Mouse (Mus musculus) CH12.LX (cell line): ENCODE measurements around the gene Acot2. TPM values are rescaled to one million over a fixed set of nuclear protein-coding genes. Genes with fewer than 3 reads are reported as not detected.

Experiments used
- DNase-seq: peaks from one replicate; pipeline ENCODE4 v3.0.0-alpha.2; 2013; ENCODE audit errors: extremely low read depth
- H3K27ac ChIP-seq: 2 replicates; pipeline ENCODE4 v1.5.1; 2012; ENCODE audit warnings: low read depth, mild to moderate bottlenecking, control low read depth, moderate library complexity; ENCODE audit not compliant: insufficient read depth
- H3K27me3 ChIP-seq: replicated peaks from 2 replicates; pipeline ENCODE3; 2012; ENCODE audit warnings: inconsistent platforms
- H3K36me3 ChIP-seq, 2 experiments: replicated peaks in 1 of 2; 2 replicates each; pipeline versions ENCODE3 to v1.6.1; 2012; ENCODE audit warnings: inconsistent platforms in 1 of 2, low read length in 1 of 2, mild to moderate bottlenecking in 1 of 2, mixed read lengths in 1 of 2, moderate library complexity in 1 of 2; ENCODE audit not compliant: control insufficient read depth in 1 of 2, insufficient read depth in 1 of 2
- H3K4me1 ChIP-seq, 2 experiments: 2 replicates each; pipeline ENCODE4 v1.6.1; 2012; ENCODE audit warnings: inconsistent platforms in 1 of 2, moderate library complexity in 1 of 2; ENCODE audit not compliant: insufficient read depth in 2 of 2, control insufficient read depth in 1 of 2
- H3K4me2 ChIP-seq: 2 replicates; pipeline ENCODE4 v1.6.1; 2012; ENCODE audit warnings: low read depth, mild to moderate bottlenecking, control low read depth; ENCODE audit not compliant: poor library complexity, insufficient read depth, severe bottlenecking
- H3K4me3 ChIP-seq, 3 experiments: fragments of 150-350 bp in 1 of 3; sonication (generic) in 1 of 3; replicated peaks in 1 of 3; 2 replicates each; pipeline versions ENCODE3 to v1.5.1; 2011 to 2012; ENCODE audit warnings: low read depth in 2 of 3, low read length in 2 of 3, mild to moderate bottlenecking in 2 of 3, moderate library complexity in 2 of 3, control low read depth in 1 of 3, improper control_type of control experiment in 1 of 3, inconsistent platforms in 1 of 3, mixed read lengths in 1 of 3; ENCODE audit not compliant: poor library complexity in 1 of 3
- H3K79me2 ChIP-seq: replicated peaks from 2 replicates; pipeline ENCODE4 v1.6.1; 2012; ENCODE audit warnings: mild to moderate bottlenecking, moderate library complexity; ENCODE audit not compliant: control insufficient read depth, poor library complexity, insufficient read depth, severe bottlenecking; ENCODE audit errors: extremely low read depth
- H3K9ac ChIP-seq: 2 replicates; pipeline ENCODE4 v1.6.1; 2012; ENCODE audit warnings: low read depth, mild to moderate bottlenecking, control low read depth, moderate library complexity; ENCODE audit not compliant: insufficient read depth
- H3K9me3 ChIP-seq: replicated peaks from 2 replicates; pipeline ENCODE3; 2012; ENCODE audit warnings: low read length, inconsistent platforms, mixed read lengths
- CHD2 ChIP-seq: IDR thresholded peaks from 2 replicates; pipeline ENCODE4 v1.6.1; 2011; ENCODE audit warnings: low read length, improper control_type of control experiment
- EP300 ChIP-seq: IDR thresholded peaks from 2 replicates; pipeline ENCODE4 v1.6.1; 2011; ENCODE audit warnings: low read length, improper control_type of control experiment
- GABPA ChIP-seq: IDR thresholded peaks from 2 replicates; pipeline ENCODE4 v1.6.1; 2012; ENCODE audit warnings: low read depth, low read length, improper control_type of control experiment, inconsistent platforms; ENCODE audit not compliant: insufficient replicate concordance
- HCFC1 ChIP-seq: IDR thresholded peaks from 2 replicates; pipeline ENCODE4 v1.6.1; 2012; ENCODE audit warnings: low read depth, mild to moderate bottlenecking, inconsistent platforms, low read length, improper control_type of control experiment
- IRF4 ChIP-seq: IDR thresholded peaks from 2 replicates; pipeline ENCODE4 v1.6.1; 2014; ENCODE audit warnings: low read depth, mild to moderate bottlenecking, inconsistent platforms, low read length, improper control_type of control experiment
- JUN ChIP-seq: IDR thresholded peaks from 2 replicates; pipeline ENCODE4 v1.6.1; 2011; ENCODE audit warnings: low read depth, mild to moderate bottlenecking, low read length, improper control_type of control experiment, moderate library complexity; ENCODE audit not compliant: insufficient read depth
- JUND ChIP-seq: conservative IDR thresholded peaks from 2 replicates; pipeline ENCODE4 v1.6.1; 2011; ENCODE audit warnings: low read depth, low read length, improper control_type of control experiment
- KAT2A ChIP-seq: IDR thresholded peaks from 2 replicates; pipeline ENCODE4 v1.6.1; 2012; ENCODE audit warnings: low read length, improper control_type of control experiment, inconsistent platforms; ENCODE audit not compliant: insufficient replicate concordance
- MAX ChIP-seq: IDR thresholded peaks from 2 replicates; pipeline ENCODE4 v1.6.1; 2011; ENCODE audit warnings: low read length, improper control_type of control experiment
- MEF2A ChIP-seq: IDR thresholded peaks from 2 replicates; pipeline ENCODE4 v1.6.1; 2014; ENCODE audit warnings: low read depth, mild to moderate bottlenecking, inconsistent platforms, low read length, improper control_type of control experiment, borderline replicate concordance
- MXI1 ChIP-seq: IDR thresholded peaks from 2 replicates; pipeline ENCODE4 v1.6.1; 2011; ENCODE audit warnings: mild to moderate bottlenecking, low read depth, low read length, improper control_type of control experiment
- MYC ChIP-seq: IDR thresholded peaks from 2 replicates; pipeline ENCODE4 v1.6.1; 2011; ENCODE audit warnings: low read depth, mild to moderate bottlenecking, improper control_type of control experiment, low read length
- NELFE ChIP-seq: IDR thresholded peaks from 2 replicates; pipeline ENCODE4 v1.6.1; 2011; ENCODE audit warnings: low read depth, low read length, improper control_type of control experiment
- NRF1 ChIP-seq: IDR thresholded peaks from 2 replicates; pipeline ENCODE4 v1.6.1; 2014; ENCODE audit warnings: low read depth, mild to moderate bottlenecking, inconsistent platforms, low read length, improper control_type of control experiment, moderate library complexity
- PAX5 ChIP-seq: IDR thresholded peaks from 2 replicates; pipeline ENCODE4 v1.6.1; 2012; ENCODE audit warnings: low read length, inconsistent platforms, mixed read lengths
- POLR2A ChIP-seq: IDR thresholded peaks from 2 replicates; pipeline ENCODE4 v1.6.1; 2011; ENCODE audit warnings: low read depth, mild to moderate bottlenecking, improper control_type of control experiment, low read length
- POLR2AphosphoS2 ChIP-seq: IDR thresholded peaks from 2 replicates; pipeline ENCODE4 v1.6.1; 2011; ENCODE audit warnings: low read depth, low read length, improper control_type of control experiment
- RAD21 ChIP-seq: IDR thresholded peaks from 2 replicates; pipeline ENCODE4 v1.6.1; 2011; ENCODE audit warnings: low read depth, mild to moderate bottlenecking, low read length, improper control_type of control experiment, moderate library complexity
- SIN3A ChIP-seq: IDR thresholded peaks from 2 replicates; pipeline ENCODE4 v1.6.1; 2012; ENCODE audit warnings: low read length, improper control_type of control experiment, inconsistent platforms
- TBP ChIP-seq: conservative IDR thresholded peaks from 2 replicates; pipeline ENCODE4 v1.6.1; 2011; ENCODE audit warnings: low read depth, low read length, improper control_type of control experiment
- UBTF ChIP-seq: IDR thresholded peaks from 2 replicates; pipeline ENCODE4 v1.6.1; 2012; ENCODE audit warnings: low read depth, mild to moderate bottlenecking, inconsistent platforms, low read length, improper control_type of control experiment, moderate library complexity
- USF2 ChIP-seq: conservative IDR thresholded peaks from 2 replicates; pipeline ENCODE4 v1.6.1; 2011; ENCODE audit warnings: low read depth, low read length, improper control_type of control experiment
- ZNF384 ChIP-seq: IDR thresholded peaks from 2 replicates; pipeline ENCODE4 v1.6.1; 2012; ENCODE audit warnings: low read depth, low read length, improper control_type of control experiment, inconsistent platforms
- dilution Hi-C: fragments of 300-500 bp; cut with MboI; formaldehyde crosslinking; loops from 2 replicates; pipeline ENCODE4 v1.14.3; 2020; ENCODE audit warnings: low sequenced_read_pairs; ENCODE audit not compliant: extremely low pct_unique_long_range_greater_than_20kb, extremely low pct_ligation_motif_present
- in situ Hi-C: fragments of 300-500 bp; cut with MboI; formaldehyde crosslinking; loops from 3 replicates; pipeline ENCODE4 v1.14.3; 2019; ENCODE audit warnings: low sequenced_read_pairs, low pct_ligation_motif_present, low pct_unique_long_range_greater_than_20kb, mixed read lengths
- polyA plus RNA-seq: library from polyadenylated mRNA; unstranded; fragments of >175 nt; gene quantifications from 2 replicates; pipeline ENCODE4 v1.2.1, GENCODE M21; 2012; ENCODE audit warnings: low read depth; ENCODE audit not compliant: insufficient read length
- total RNA-seq, 2 experiments: library from RNA; depleted of rRNA; stranded (reverse); fragments of 300-350 nt in 1 of 2; fragments of >200 nt in 1 of 2; gene quantifications; 2 replicates each; pipeline ENCODE4 v1.2.3; 2012 to 2014

The Acot2 gene
- total and polyA plus RNA-seq, 3 experiments: 6.6 to 13.2 (median 9.7) TPM

DNA sequence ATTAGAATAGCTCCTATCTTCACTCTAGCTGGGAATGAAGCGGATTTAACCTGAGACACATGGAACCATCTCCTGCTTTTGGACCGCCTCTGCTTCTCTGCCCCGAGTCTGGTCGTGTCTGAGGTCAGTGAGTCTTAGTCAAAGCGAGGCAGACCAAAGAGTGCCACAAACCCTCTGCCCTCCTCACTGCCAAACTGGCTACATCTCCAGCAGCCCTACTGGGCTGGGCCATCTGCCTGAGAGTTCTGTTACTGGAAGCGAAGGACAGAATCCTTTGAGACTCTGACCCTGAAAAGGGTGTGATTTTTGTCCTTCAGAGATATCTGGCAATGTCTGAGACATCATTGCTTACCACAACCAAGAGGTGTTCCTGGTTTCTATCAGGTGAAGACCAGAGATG lies 8.8 kb upstream of the Acot2 start:
- DNase-seq: no peak
- Histone ChIP-seq H3K79me2 (no peaks in the 10 kb centered on the region), H3K4me2 (no peak overlapping the region), H3K27ac (no peak overlapping the region), H3K9ac (no peak overlapping the region), H3K4me3 (no peak overlapping the region), H3K36me3 (no peaks in the 10 kb centered on the region), H3K9me3 (peaks cover 14% of the 10 kb centered on the region), H3K27me3 (no peaks in the 10 kb centered on the region), H3K4me1 (no peaks in the 10 kb centered on the region)
- dilution Hi-C loops: no loop called here
- TF ChIP-seq MEF2A: no peak
- TF ChIP-seq JUND: no peak
- no peak for TF ChIP-seq IRF4
- no peak for TF ChIP-seq SIN3A
- TF ChIP-seq ZNF384: no peak
- no peak for TF ChIP-seq POLR2A
- TF ChIP-seq USF2: no peak
- in situ Hi-C loops: no loop called here

DNA sequence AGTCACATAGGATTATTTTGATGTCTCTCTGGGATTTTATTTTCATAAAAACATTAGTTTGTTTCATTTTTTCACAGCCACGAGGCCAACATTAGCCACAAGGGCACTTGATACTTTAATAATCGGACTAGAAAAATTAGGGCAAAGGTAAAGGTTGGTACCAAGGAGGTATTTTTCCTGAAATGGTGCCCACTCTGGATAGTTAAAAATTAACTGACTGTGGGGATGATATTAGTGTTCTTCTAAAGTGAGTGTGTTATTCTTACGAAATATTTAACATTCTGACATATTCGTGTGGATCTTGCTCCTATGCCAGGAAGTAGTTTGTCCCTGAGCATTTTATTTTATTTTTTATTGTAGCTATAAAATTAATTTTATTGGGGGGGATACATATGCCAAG lies 6.0 kb upstream of the Acot2 start:
- in situ Hi-C loops (no loop called here), dilution Hi-C loops (no loop called here)
- Histone ChIP-seq H3K9ac (no peak overlapping the region), H3K4me3 (no peak overlapping the region), H3K27me3 (no peaks in the 10 kb centered on the region), H3K4me1 (peaks cover 2 to 3% of the 10 kb centered on the region in 2 experiments), H3K9me3 (peaks cover 5% of the 10 kb centered on the region), H3K4me2 (no peak overlapping the region), H3K27ac (no peak overlapping the region), H3K79me2 (no peaks in the 10 kb centered on the region), H3K36me3 (no peaks in the 10 kb centered on the region)
- DNase-seq: no peak
- no peak for TF ChIP-seq JUND
- TF ChIP-seq GABPA: no peak
- no peak for TF ChIP-seq CHD2
- no peak for TF ChIP-seq MYC
- TF ChIP-seq MAX: no peak
- no peak for TF ChIP-seq MEF2A
- TF ChIP-seq TBP: no peak
- no peak for TF ChIP-seq MXI1
- no peak for TF ChIP-seq POLR2A
- no peak for TF ChIP-seq EP300

DNA sequence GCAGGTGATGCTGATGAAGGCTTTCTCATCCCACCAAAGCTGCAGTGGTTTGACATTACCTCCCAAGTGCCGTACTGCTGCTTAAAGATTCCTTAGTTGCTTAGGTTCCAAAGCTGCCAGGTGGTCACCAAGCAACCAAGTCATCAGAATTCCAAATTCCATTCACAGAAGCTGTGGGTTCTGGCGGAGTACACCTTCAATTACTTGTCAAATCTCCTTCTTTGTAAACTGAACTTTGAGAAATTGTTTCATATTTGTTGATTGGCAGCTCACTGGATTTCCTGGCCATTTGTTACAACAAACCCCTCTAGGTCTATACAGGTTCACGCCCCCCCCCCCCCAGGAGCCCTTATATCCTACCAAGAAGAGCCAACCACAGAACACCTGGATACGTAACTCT lies 2.9 kb upstream of the Acot2 start, which contains the start of gene Heatr4:
TSS of gene Heatr4 (minus strand) at position 101 of the 400 bp plus-strand sequence.
- peaks cover 0 to under 1% of the 10 kb centered on the region in 2 experiments for H3K36me3 ChIP-seq
- dilution Hi-C loops (no loop called here), in situ Hi-C loops (no loop called here)
- no peak within 1 kb of the TSS for H3K4me3 ChIP-seq
- H3K4me2 ChIP-seq: no peak within 1 kb of the TSS
- peaks cover 5% of the 10 kb centered on the region for H3K9me3 ChIP-seq
- H3K4me1 ChIP-seq: peaks cover 5 to 16% of the 10 kb centered on the region in 2 experiments
- TF ChIP-seq POLR2A (no peak), POLR2AphosphoS2 (no peak), JUND (no peak), UBTF (no peak), PAX5 (no peak), NELFE (no peak), KAT2A (no peak), GABPA (no peak), MYC (no peak), RAD21 (no peak), NRF1 (no peak), JUN (no peak), USF2 (no peak), HCFC1 (no peak), MAX (no peak)
- no peak for DNase-seq
- H3K79me2 ChIP-seq: no peaks in the 10 kb centered on the region
- no peak within 1 kb of the TSS for H3K27ac ChIP-seq
- no peaks in the 10 kb centered on the region for H3K27me3 ChIP-seq
- no peak within 1 kb of the TSS for H3K9ac ChIP-seq
